Mouse (Mus musculus) G1E (cell line): Measurements from ENCODE around the gene Mkrn2.

ENCODE experiments used
- CTCF ChIP-seq: IDR thresholded peaks from 2 replicates; pipeline ENCODE4 v1.5.1; 2012; ENCODE audit warnings: low read depth, low read length, inconsistent platforms, mixed read lengths
- GATA1 ChIP-seq: IDR thresholded peaks from 2 replicates; pipeline ENCODE4 v1.6.1; 2012; ENCODE audit warnings: borderline replicate concordance, low read length, inconsistent platforms, mixed read lengths

DNA sequence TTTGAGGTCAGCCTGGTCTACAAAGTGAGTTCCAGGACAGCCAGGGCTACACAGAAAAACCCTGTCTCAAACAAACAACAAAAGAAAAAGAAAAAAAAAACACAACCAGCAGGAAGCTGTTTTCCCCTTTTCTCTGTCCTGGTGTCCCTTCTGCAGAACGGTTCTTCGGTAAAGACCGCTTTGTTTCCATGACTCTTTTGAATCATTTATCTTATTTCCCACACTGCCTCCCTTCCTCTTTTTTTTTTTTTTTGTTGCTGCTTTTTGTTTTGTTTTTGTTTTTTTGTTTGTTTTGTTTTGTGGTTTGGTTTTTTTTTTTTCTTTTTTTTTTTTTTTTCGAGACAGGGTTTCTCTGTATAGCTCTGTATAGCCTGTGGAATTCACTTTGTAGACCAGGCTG is 8.4 kb upstream of the Mkrn2 start:
- TF ChIP-seq CTCF: no peak
- TF ChIP-seq GATA1: no peak
